Mouse (Mus musculus) liver, embryonic 14.5 days (tissue): Measurements from ENCODE around the gene Ccdc42. TPM values are rescaled to one million over a fixed set of nuclear protein-coding genes. Genes with fewer than 3 reads are reported as not detected.

Experiments
- ATAC-seq: fragments of 200-750 bp; cut with Nextera tagmentation; 2 replicates; pipeline ENCODE4 v1.8.0; 2017; ENCODE audit warnings: moderate number of reproducible peaks, mild to moderate bottlenecking, moderate library complexity; ENCODE audit not compliant: insufficient read depth
- DNase-seq, 3 experiments: peaks; one replicate each; pipeline ENCODE4 v3.0.0-alpha.2; 2012 to 2013; ENCODE audit warnings: low read depth in 3 of 3, low spot score in 3 of 3
- H3K27ac ChIP-seq: fragments of 300-500 bp; sonication (generic); 2 replicates; pipeline ENCODE4 v1.5.1; 2014; ENCODE audit warnings: moderate library complexity, mild to moderate bottlenecking, control low read depth, inconsistent platforms
- H3K27me3 ChIP-seq: fragments of 300-500 bp; sonication (generic); 2 replicates; pipeline ENCODE4 v1.6.1; 2014; ENCODE audit warnings: mild to moderate bottlenecking, low read length, moderate library complexity; ENCODE audit not compliant: control insufficient read depth, insufficient read depth
- H3K36me3 ChIP-seq: fragments of 300-500 bp; sonication (generic); replicated peaks from 2 replicates; pipeline ENCODE4 v1.6.1; 2014; ENCODE audit warnings: low read depth; ENCODE audit not compliant: control insufficient read depth, insufficient read depth
- H3K4me1 ChIP-seq, 2 experiments: fragments of 200-500 bp in 1 of 2; fragments of 300-500 bp in 1 of 2; sonication (generic) in 1 of 2; replicated peaks; 2 replicates each; pipeline ENCODE4 v1.6.1; 2012 to 2014; ENCODE audit warnings: antibody characterized with exemption in 1 of 2, inconsistent platforms in 1 of 2, low read length in 1 of 2; ENCODE audit not compliant: control insufficient read depth in 2 of 2, insufficient read depth in 2 of 2
- H3K4me2 ChIP-seq: fragments of 300-500 bp; sonication (generic); 2 replicates; pipeline ENCODE4 v1.6.1; 2014; ENCODE audit warnings: low read depth, mild to moderate bottlenecking, control low read depth, moderate library complexity
- H3K4me3 ChIP-seq, 2 experiments: fragments of 200-500 bp in 1 of 2; fragments of 300-500 bp in 1 of 2; sonication (generic) in 1 of 2; 2 replicates each; pipeline ENCODE4 v1.5.1; 2012 to 2014; ENCODE audit warnings: low read depth in 2 of 2, low read length in 2 of 2, mild to moderate bottlenecking in 2 of 2, control low read depth in 1 of 2, inconsistent platforms in 1 of 2, moderate library complexity in 1 of 2; ENCODE audit not compliant: insufficient read depth in 1 of 2
- H3K9ac ChIP-seq: fragments of 300-500 bp; sonication (generic); replicated peaks from 2 replicates; pipeline ENCODE4 v1.6.1; 2014; ENCODE audit warnings: mild to moderate bottlenecking, control low read depth, moderate library complexity
- H3K9me3 ChIP-seq: fragments of 300-500 bp; sonication (generic); 2 replicates; pipeline ENCODE4 v1.6.1; 2016; ENCODE audit warnings: low read length, mixed read lengths; ENCODE audit not compliant: control insufficient read depth
- CTCF ChIP-seq: IDR thresholded peaks from 2 replicates; pipeline ENCODE4 v1.5.1; 2016; ENCODE audit warnings: antibody characterized with exemption, low read depth, control low read depth
- EP300 ChIP-seq: IDR thresholded peaks from 2 replicates; pipeline ENCODE4 v1.6.1; 2016; ENCODE audit warnings: antibody characterized with exemption, low read depth
- WGBS: fragments of 180-500 bp; shearing (Covaris S2); extraction: QIAGEN DNeasy Blood & Tissue Kit; methylation state at CpG from one replicate; pipeline ENCODE4 v1.1.7; 2014; ENCODE audit not compliant: insufficient replicate concordance; 5-methylcytosine and 5-hydroxymethylcytosine counted together
- polyA plus RNA-seq, 2 experiments: library from polyadenylated mRNA; depleted of rRNA in 1 of 2; stranded (reverse) in 1 of 2; unstranded in 1 of 2; fragments of >200 nt; fragmentation: Nextera tagmentation in 1 of 2; extraction: Ambion mirVana in 1 of 2; gene quantifications; 2 replicates each; pipeline versions ENCODE4 v1.2.1 to v1.2.3; 2012 to 2014

Gene Ccdc42
- polyA plus RNA-seq, 2 experiments = 0.04 to 0.13 TPM

DNA sequence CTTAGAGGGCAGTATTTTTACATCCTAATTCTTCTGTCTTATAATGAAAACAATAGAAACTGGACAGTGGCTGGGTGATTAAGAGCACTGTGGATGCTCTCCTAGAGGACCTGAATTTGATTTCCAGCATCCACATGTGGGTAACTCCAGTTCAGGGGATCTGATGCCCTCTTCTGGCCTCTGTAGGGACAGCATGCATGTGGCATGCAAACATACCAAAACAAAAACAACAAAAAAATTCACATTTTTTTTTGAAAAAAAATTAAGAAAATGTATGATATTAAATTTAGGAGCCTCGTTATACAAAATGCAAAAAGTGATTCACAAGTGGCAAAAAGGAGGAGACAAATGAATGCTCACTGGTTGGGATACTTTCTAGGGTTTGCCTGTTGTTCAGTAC, 27.3 kb upstream of the Ccdc42 start:
- Histone ChIP-seq H3K4me3 (no peak overlapping the region), H3K9ac (no peak overlapping the region), H3K27me3 (no peaks in the 10 kb centered on the region), H3K36me3 (no peaks in the 10 kb centered on the region), H3K27ac (no peak overlapping the region), H3K4me2 (no peak overlapping the region), H3K9me3 (no peaks in the 10 kb centered on the region), H3K4me1 (no peaks in the 10 kb centered on the region)
- WGBS = 22% methylated on average over 1 of the region's 1 CpGs
- DNase-seq (no peak), ATAC-seq (no peak)
- no peak for TF ChIP-seq EP300
- TF ChIP-seq CTCF = peak; percentile 28; the same call in 1 of the 2 replicates

DNA sequence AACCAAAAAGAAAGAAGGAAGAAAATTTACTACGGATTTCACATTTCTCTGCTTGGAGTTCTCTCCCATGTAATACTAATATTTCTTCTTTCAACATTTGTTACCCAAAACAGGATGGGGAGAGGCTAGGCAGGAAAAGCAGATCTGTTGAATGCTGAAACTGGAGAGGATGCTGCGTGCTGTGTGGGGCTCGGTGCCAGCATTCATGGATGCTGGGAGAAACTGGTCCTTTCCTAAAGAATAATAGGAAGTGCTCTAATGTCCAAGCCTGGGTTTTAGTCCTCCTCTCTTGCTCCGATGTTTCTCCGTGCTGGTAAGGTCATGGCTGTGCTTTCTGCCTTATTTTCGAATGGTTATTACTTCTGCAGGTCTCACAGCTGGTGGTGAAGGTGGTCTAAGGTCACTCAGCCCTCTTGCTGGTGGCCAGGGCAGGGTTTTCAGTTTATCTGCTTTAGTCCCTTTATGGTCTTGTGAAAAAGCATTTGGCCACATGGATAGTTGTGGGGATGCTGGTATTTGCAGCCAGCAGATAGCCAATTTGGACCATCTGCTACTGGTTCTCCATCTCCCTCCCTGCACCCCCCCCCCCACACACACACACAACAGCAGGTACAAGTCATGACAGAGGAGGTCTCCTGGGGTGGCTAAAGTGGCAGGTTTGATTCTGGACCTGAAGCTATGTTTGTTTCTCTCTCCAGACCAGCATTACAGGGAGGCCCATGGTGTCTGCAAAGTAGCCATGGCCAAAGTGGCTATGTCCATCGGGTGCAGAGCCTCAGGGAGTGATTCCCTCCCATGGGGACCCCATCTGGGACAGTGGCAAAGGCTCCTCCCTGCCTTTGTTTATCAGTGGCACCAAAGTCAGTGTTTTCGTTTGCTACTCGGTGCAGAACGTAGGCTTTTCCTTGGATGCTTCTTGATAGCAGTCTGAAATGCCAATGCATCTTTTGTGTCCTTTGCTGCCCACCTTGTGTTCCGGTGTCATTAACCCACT, 24.6 kb upstream of the Ccdc42 start:
- ATAC-seq (no peak), DNase-seq (no peak)
- Histone ChIP-seq H3K9me3 (no peaks in the 10 kb centered on the region), H3K4me2 (no peak overlapping the region), H3K27ac (no peak overlapping the region), H3K36me3 (no peaks in the 10 kb centered on the region), H3K27me3 (no peaks in the 10 kb centered on the region), H3K4me1 (no peaks in the 10 kb centered on the region; a peak in 1 of 4 replicates), H3K4me3 (no peak overlapping the region), H3K9ac (no peak overlapping the region)
- TF ChIP-seq CTCF (no peak), EP300 (no peak)
- 55% methylated on average over 11 of the region's 11 CpGs for WGBS

DNA sequence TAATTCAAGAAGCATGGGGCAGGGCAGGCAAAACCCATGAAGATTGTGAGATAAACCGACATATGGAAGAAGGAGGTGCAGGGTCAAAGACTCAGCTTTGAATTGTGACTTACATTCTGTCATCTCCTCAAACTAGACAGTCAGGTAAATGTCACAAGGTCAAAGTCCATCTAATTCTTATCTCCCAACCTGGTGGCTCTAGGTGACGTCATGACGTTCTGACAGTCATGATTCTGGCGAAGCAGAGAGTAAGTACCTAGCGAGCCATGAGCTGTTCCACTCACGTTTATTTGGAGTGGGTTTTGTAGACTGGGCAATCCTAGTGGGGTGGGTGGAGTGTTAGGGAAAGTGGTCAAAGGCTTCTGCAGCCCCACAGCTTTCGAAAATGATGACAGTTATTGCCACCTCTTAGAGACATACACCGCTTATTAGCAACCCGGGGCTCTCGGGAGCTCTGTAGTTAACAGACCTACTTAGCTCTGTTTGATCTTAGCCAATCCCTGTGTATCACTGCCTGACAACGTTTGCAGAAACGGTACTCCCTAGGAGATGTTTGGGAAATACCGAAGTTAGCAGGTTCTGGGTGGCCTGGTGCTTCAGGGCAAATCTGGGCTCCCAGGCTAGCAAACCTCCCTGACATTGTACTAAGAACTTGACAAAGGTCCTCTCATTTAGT, 22.3 kb upstream of the Ccdc42 start:
- Histone ChIP-seq H3K9me3 (no peaks in the 10 kb centered on the region), H3K4me1 (no peaks in the 10 kb centered on the region; a peak in 1 of 4 replicates), H3K9ac (no peak overlapping the region), H3K4me3 (no peak overlapping the region), H3K36me3 (no peaks in the 10 kb centered on the region), H3K27me3 (no peaks in the 10 kb centered on the region), H3K27ac (no peak overlapping the region), H3K4me2 (no peak overlapping the region)
- no peak for DNase-seq
- ATAC-seq = no peak
- WGBS = 57% methylated on average over 13 of the region's 13 CpGs
- TF ChIP-seq CTCF (no peak), EP300 (no peak)

DNA sequence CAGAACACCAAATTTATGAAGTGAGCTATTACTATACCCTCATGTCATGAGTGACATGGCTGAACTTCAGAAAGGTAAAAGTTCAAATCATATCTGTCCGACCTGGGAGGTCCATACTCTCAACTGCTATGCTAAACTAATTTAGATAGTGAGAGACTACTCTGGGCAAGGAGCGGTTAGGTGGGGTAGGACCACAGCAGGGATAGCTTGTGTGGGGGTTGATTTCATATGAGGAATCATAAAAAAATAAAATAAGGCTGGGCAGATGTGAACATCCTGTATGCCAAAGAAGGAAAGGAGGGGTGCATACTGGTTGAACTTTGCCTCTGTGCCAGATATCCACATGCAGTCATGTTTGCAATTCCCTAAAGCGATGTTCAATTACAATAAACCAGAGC, 21.8 kb upstream of the Ccdc42 start:
- H3K4me2 ChIP-seq = no peak overlapping the region
- H3K4me3 ChIP-seq = no peak overlapping the region
- TF ChIP-seq CTCF (no peak), EP300 (no peak)
- no peak for ATAC-seq
- no peaks in the 10 kb centered on the region; a peak in 1 of 4 replicates for H3K4me1 ChIP-seq
- H3K36me3 ChIP-seq = no peaks in the 10 kb centered on the region
- H3K27me3 ChIP-seq = no peaks in the 10 kb centered on the region
- no peak for DNase-seq
- WGBS = 67% methylated on average over 3 of the region's 3 CpGs
- no peak overlapping the region for H3K27ac ChIP-seq
- no peak overlapping the region for H3K9ac ChIP-seq
- H3K9me3 ChIP-seq = no peaks in the 10 kb centered on the region

DNA sequence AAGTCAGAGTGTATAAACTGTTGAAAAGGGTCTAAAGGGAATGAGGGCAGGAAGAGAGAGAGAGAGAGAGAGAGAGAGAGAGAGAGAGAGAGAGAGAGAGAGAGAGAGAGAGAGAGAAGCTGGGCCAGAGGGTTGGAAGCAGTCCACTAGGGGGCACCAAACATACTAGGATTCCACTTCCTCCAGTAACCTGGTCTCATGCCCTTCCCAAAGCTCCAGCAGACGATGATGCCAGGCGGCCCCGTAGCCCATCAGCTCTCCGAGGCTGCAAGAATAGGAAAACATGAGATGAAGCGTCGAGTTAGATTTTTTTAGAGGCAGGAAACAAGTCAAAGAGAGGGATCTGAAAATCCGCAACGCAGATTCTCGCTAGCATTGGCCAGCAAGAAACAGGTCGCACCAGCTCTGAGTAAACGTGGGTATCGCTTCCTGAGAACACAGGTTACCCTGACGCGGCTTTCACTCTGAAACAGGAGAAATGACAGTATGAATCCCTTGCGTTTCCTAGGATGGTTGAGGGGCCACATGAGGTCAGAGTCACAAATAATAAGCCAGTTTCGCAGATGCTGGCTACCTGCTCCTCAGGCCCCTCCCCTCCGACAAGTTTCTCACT, 20.3 kb upstream of the Ccdc42 start:
- TF ChIP-seq CTCF = peak; percentile 75
- TF ChIP-seq EP300 = no peak
- ATAC-seq (no peak), DNase-seq (peak; percentile 7 to 11 (median 9))
- 18% methylated on average over 17 of the region's 17 CpGs for WGBS
- no peaks in the 10 kb centered on the region for H3K27me3 ChIP-seq
- no peaks in the 10 kb centered on the region for H3K9me3 ChIP-seq
- H3K36me3 ChIP-seq = no peaks in the 10 kb centered on the region
- H3K4me3 ChIP-seq = no peak overlapping the region
- H3K4me1 ChIP-seq = no peaks in the 10 kb centered on the region; a peak in 1 of 4 replicates
- H3K9ac ChIP-seq = no peak overlapping the region
- peak overlapping the region; percentile 29; the same call in 1 of the 2 replicates for H3K4me2 ChIP-seq
- no peak overlapping the region for H3K27ac ChIP-seq
